Mouse (Mus musculus) CH12.LX (cell line): ENCODE results near the gene Bnipl. TPM values are rescaled to one million over a fixed set of nuclear protein-coding genes. Genes with fewer than 3 reads are reported as not detected.

Experiments used
- DNase-seq: peaks from one replicate; pipeline ENCODE4 v3.0.0-alpha.2; 2013; ENCODE audit errors: extremely low read depth
- H3K27ac ChIP-seq: 2 replicates; pipeline ENCODE4 v1.5.1; 2012; ENCODE audit warnings: low read depth, mild to moderate bottlenecking, control low read depth, moderate library complexity; ENCODE audit not compliant: insufficient read depth
- H3K27me3 ChIP-seq: replicated peaks from 2 replicates; pipeline ENCODE3; 2012; ENCODE audit warnings: inconsistent platforms
- H3K36me3 ChIP-seq, 2 experiments: replicated peaks in 1 of 2; 2 replicates each; pipeline versions ENCODE3 to v1.6.1; 2012; ENCODE audit warnings: inconsistent platforms in 1 of 2, low read length in 1 of 2, mild to moderate bottlenecking in 1 of 2, mixed read lengths in 1 of 2, moderate library complexity in 1 of 2; ENCODE audit not compliant: control insufficient read depth in 1 of 2, insufficient read depth in 1 of 2
- H3K4me1 ChIP-seq, 2 experiments: 2 replicates each; pipeline ENCODE4 v1.6.1; 2012; ENCODE audit warnings: inconsistent platforms in 1 of 2, moderate library complexity in 1 of 2; ENCODE audit not compliant: insufficient read depth in 2 of 2, control insufficient read depth in 1 of 2
- H3K4me2 ChIP-seq: 2 replicates; pipeline ENCODE4 v1.6.1; 2012; ENCODE audit warnings: low read depth, mild to moderate bottlenecking, control low read depth; ENCODE audit not compliant: poor library complexity, insufficient read depth, severe bottlenecking
- H3K4me3 ChIP-seq, 3 experiments: fragments of 150-350 bp in 1 of 3; sonication (generic) in 1 of 3; replicated peaks in 1 of 3; 2 replicates each; pipeline versions ENCODE3 to v1.5.1; 2011 to 2012; ENCODE audit warnings: low read depth in 2 of 3, low read length in 2 of 3, mild to moderate bottlenecking in 2 of 3, moderate library complexity in 2 of 3, control low read depth in 1 of 3, improper control_type of control experiment in 1 of 3, inconsistent platforms in 1 of 3, mixed read lengths in 1 of 3; ENCODE audit not compliant: poor library complexity in 1 of 3
- H3K79me2 ChIP-seq: replicated peaks from 2 replicates; pipeline ENCODE4 v1.6.1; 2012; ENCODE audit warnings: mild to moderate bottlenecking, moderate library complexity; ENCODE audit not compliant: control insufficient read depth, poor library complexity, insufficient read depth, severe bottlenecking; ENCODE audit errors: extremely low read depth
- H3K9ac ChIP-seq: 2 replicates; pipeline ENCODE4 v1.6.1; 2012; ENCODE audit warnings: low read depth, mild to moderate bottlenecking, control low read depth, moderate library complexity; ENCODE audit not compliant: insufficient read depth
- H3K9me3 ChIP-seq: replicated peaks from 2 replicates; pipeline ENCODE3; 2012; ENCODE audit warnings: low read length, inconsistent platforms, mixed read lengths
- CHD1 ChIP-seq: IDR thresholded peaks from 2 replicates; pipeline ENCODE4 v1.6.1; 2012; ENCODE audit warnings: low read depth, low read length, improper control_type of control experiment, inconsistent platforms
- CHD2 ChIP-seq: IDR thresholded peaks from 2 replicates; pipeline ENCODE4 v1.6.1; 2011; ENCODE audit warnings: low read length, improper control_type of control experiment
- CTCF ChIP-seq, 2 experiments: IDR thresholded peaks in 1 of 2; conservative IDR thresholded peaks in 1 of 2; 2 replicates each; pipeline ENCODE4 v1.5.1; 2011 to 2012; ENCODE audit warnings: low read depth in 2 of 2, low read length in 2 of 2, improper control_type of control experiment in 1 of 2, inconsistent platforms in 1 of 2, mild to moderate bottlenecking in 1 of 2, moderate library complexity in 1 of 2
- EP300 ChIP-seq: IDR thresholded peaks from 2 replicates; pipeline ENCODE4 v1.6.1; 2011; ENCODE audit warnings: low read length, improper control_type of control experiment
- GABPA ChIP-seq: IDR thresholded peaks from 2 replicates; pipeline ENCODE4 v1.6.1; 2012; ENCODE audit warnings: low read depth, low read length, improper control_type of control experiment, inconsistent platforms; ENCODE audit not compliant: insufficient replicate concordance
- HCFC1 ChIP-seq: IDR thresholded peaks from 2 replicates; pipeline ENCODE4 v1.6.1; 2012; ENCODE audit warnings: low read depth, mild to moderate bottlenecking, inconsistent platforms, low read length, improper control_type of control experiment
- JUN ChIP-seq: IDR thresholded peaks from 2 replicates; pipeline ENCODE4 v1.6.1; 2011; ENCODE audit warnings: low read depth, mild to moderate bottlenecking, low read length, improper control_type of control experiment, moderate library complexity; ENCODE audit not compliant: insufficient read depth
- JUND ChIP-seq: conservative IDR thresholded peaks from 2 replicates; pipeline ENCODE4 v1.6.1; 2011; ENCODE audit warnings: low read depth, low read length, improper control_type of control experiment
- KAT2A ChIP-seq: IDR thresholded peaks from 2 replicates; pipeline ENCODE4 v1.6.1; 2012; ENCODE audit warnings: low read length, improper control_type of control experiment, inconsistent platforms; ENCODE audit not compliant: insufficient replicate concordance
- MAFK ChIP-seq: IDR thresholded peaks from 2 replicates; pipeline ENCODE4 v1.6.1; 2011; ENCODE audit warnings: low read length, improper control_type of control experiment; ENCODE audit not compliant: insufficient replicate concordance
- MEF2A ChIP-seq: IDR thresholded peaks from 2 replicates; pipeline ENCODE4 v1.6.1; 2014; ENCODE audit warnings: low read depth, mild to moderate bottlenecking, inconsistent platforms, low read length, improper control_type of control experiment, borderline replicate concordance
- MXI1 ChIP-seq: IDR thresholded peaks from 2 replicates; pipeline ENCODE4 v1.6.1; 2011; ENCODE audit warnings: mild to moderate bottlenecking, low read depth, low read length, improper control_type of control experiment
- NRF1 ChIP-seq: IDR thresholded peaks from 2 replicates; pipeline ENCODE4 v1.6.1; 2014; ENCODE audit warnings: low read depth, mild to moderate bottlenecking, inconsistent platforms, low read length, improper control_type of control experiment, moderate library complexity
- PAX5 ChIP-seq: IDR thresholded peaks from 2 replicates; pipeline ENCODE4 v1.6.1; 2012; ENCODE audit warnings: low read length, inconsistent platforms, mixed read lengths
- POLR2A ChIP-seq: IDR thresholded peaks from 2 replicates; pipeline ENCODE4 v1.6.1; 2011; ENCODE audit warnings: low read depth, mild to moderate bottlenecking, improper control_type of control experiment, low read length
- RAD21 ChIP-seq: IDR thresholded peaks from 2 replicates; pipeline ENCODE4 v1.6.1; 2011; ENCODE audit warnings: low read depth, mild to moderate bottlenecking, low read length, improper control_type of control experiment, moderate library complexity
- SIN3A ChIP-seq: IDR thresholded peaks from 2 replicates; pipeline ENCODE4 v1.6.1; 2012; ENCODE audit warnings: low read length, improper control_type of control experiment, inconsistent platforms
- dilution Hi-C: fragments of 300-500 bp; cut with MboI; formaldehyde crosslinking; loops from 2 replicates; pipeline ENCODE4 v1.14.3; 2020; ENCODE audit warnings: low sequenced_read_pairs; ENCODE audit not compliant: extremely low pct_unique_long_range_greater_than_20kb, extremely low pct_ligation_motif_present
- in situ Hi-C: fragments of 300-500 bp; cut with MboI; formaldehyde crosslinking; loops from 3 replicates; pipeline ENCODE4 v1.14.3; 2019; ENCODE audit warnings: low sequenced_read_pairs, low pct_ligation_motif_present, low pct_unique_long_range_greater_than_20kb, mixed read lengths
- polyA plus RNA-seq: library from polyadenylated mRNA; unstranded; fragments of >175 nt; gene quantifications from 2 replicates; pipeline ENCODE4 v1.2.1, GENCODE M21; 2012; ENCODE audit warnings: low read depth; ENCODE audit not compliant: insufficient read length
- total RNA-seq, 2 experiments: library from RNA; depleted of rRNA; stranded (reverse); fragments of 300-350 nt in 1 of 2; fragments of >200 nt in 1 of 2; gene quantifications; 2 replicates each; pipeline ENCODE4 v1.2.3; 2012 to 2014

Gene Bnipl
- total and polyA plus RNA-seq, 3 experiments: 0.33 TPM; not detected in 2

- Histone ChIP-seq H3K27me3 (no peaks in the 10 kb centered on the region), H3K79me2 (0 out of 2 replicates have a peak, but pooled peaks cover 2% of the 10 kb centered on the region), H3K9me3 (no peaks in the 10 kb centered on the region), H3K4me2 (peak overlapping the region; percentile 54), H3K36me3 (peaks cover 0 to 2% of the 10 kb centered on the region in 2 experiments), H3K9ac (peak overlapping the region; percentile 59), H3K27ac (no peak overlapping the region), H3K4me1 (peaks cover 0 to 35% of the 10 kb centered on the region in 2 experiments; a peak in 2 of 4 replicates), H3K4me3 (peak overlapping the region; percentile 81 to 93 (median 86))
- peak; percentile 63; the same call in 1 of the 2 replicates for TF ChIP-seq NRF1
- TF ChIP-seq POLR2A: no peak
- TF ChIP-seq SIN3A: peak; percentile 42; the same call in 1 of the 2 replicates
- TF ChIP-seq MEF2A: peak; percentile 21; the same call in 1 of the 2 replicates
- DNase-seq: peak; percentile 29
- in situ Hi-C loops (no loop called here), dilution Hi-C loops (no loop called here)
Measured at GRCm38 (mm10) chr3:95280747-95281146, 29.8 kb upstream of the Bnipl start.

DNA sequence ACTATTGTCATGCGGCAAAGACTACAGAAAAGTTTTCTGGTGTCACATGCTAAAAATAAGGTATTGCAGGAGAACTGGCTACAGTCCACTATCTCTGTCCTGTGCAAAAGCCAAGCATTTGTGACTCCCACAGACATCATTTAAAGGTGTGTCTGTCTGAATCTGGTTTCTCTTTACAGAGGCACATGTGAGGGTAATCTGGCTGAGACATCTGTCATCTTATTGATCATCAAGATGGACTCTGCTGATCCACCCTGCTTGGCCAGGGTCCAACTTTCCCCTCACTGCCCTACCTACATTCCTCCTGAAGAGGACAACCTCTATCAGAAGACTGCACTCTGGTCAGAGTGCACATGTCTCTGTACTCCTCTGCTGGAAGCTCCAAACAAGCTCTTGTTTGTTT is 26.2 kb upstream of the Bnipl start:
- Histone ChIP-seq H3K4me3 (no peak overlapping the region), H3K36me3 (peaks cover 0 to 12% of the 10 kb centered on the region in 2 experiments), H3K4me2 (no peak overlapping the region), H3K27ac (no peak overlapping the region), H3K4me1 (peaks cover 0 to 32% of the 10 kb centered on the region in 2 experiments; a peak in 3 of 4 replicates), H3K9me3 (no peaks in the 10 kb centered on the region), H3K27me3 (no peaks in the 10 kb centered on the region), H3K9ac (no peak overlapping the region), H3K79me2 (0 out of 2 replicates have a peak, but pooled peaks cover 2% of the 10 kb centered on the region)
- TF ChIP-seq JUND: no peak
- no peak for TF ChIP-seq RAD21
- TF ChIP-seq MXI1: no peak
- no peak for TF ChIP-seq CHD2
- no peak for TF ChIP-seq MAFK
- no peak for TF ChIP-seq GABPA
- no peak for TF ChIP-seq CTCF (conservative IDR thresholded peaks at IDR 0.05 in 1 of 2, IDR thresholded peaks at IDR 0.05 in 1 of 2; ENCODE audit: low read depth in 2 of 2, low read length in 2 of 2)
- no peak for TF ChIP-seq JUN
- no peak for TF ChIP-seq CHD1
- no peak for TF ChIP-seq EP300
- no peak for TF ChIP-seq HCFC1
- no peak for TF ChIP-seq KAT2A
- TF ChIP-seq PAX5: no peak
- dilution Hi-C loops: no loop called here
- no peak for DNase-seq
- in situ Hi-C loops: no loop called here
